Mouse (Mus musculus) frontal cortex, postnatal 14 days (tissue): Measurements from ENCODE around the gene Tmem156.

Experiments
- DNase-seq, 2 experiments: peaks; one replicate each; pipeline ENCODE4 v3.0.0; 2022; ENCODE audit warnings: low spot score in 2 of 2

Tmem156 gene

DNA sequence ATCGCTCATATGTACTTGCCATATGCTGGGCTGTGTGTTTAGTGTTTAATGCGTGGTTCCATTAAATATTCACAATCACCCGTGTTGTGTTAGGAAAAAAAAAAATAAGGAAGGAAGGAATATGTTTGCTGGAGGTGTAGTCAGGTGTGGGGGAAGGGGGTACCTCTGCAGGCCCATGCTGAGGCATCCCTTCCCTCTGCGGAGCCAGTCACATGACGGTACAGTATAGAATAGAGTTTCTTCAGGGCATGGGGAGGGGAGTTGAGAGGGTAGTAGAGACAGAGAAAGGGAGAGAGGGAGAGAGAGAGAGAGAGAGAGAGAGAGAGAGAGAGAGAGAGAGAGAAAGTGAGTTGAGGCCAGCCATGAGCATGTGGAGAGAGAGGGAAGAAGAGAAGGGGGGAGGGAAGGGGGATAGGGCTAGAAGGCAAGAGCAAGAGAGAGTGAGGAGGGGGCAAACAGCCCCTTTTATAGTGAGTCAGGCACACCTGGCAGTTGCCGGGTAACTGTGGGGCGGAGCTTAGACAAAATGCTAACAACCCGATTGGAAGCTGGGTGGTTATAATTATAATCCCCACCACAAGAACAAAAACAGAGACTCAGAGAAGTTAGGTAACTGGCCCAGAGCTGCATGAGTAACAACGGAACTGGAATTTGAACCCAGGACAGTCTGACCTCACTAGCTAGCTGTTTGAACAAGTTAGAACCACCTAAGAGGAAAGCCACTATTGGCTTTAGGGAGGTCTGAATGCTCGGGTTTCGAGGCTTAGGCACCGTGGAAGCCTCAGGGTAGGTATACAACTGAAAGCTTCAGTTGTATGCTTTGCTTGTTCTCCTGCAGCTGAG lies 45.3 kb downstream of the Tmem156 start:
- no peak for DNase-seq

- no peak for DNase-seq
Observed at GRCm38 (mm10) chr5:65045642-65046370, 46.1 kb downstream of the Tmem156 start.

GRCm38 (mm10) chr5:65043407-65043895 lies 48.5 kb downstream of the Tmem156 start:
- no peak for DNase-seq

DNA sequence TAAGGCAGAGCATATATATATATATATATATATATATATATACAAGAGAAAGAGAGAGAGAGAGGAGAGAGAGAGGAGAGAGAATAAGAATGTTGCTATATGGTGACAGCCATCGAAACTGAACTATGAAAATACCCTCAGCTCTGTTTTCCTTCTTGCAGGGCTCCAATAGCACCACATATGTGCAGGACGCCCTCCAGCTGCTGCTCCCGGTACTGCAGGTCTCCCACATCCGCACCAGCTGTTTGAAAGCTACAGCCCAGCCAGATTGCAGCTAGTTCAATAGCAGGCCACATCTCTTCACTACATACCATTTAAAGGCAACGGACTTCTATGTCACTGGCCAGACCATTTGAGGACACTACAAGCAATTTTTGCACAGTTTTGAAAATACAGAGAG lies 51.5 kb downstream of the Tmem156 start:
- DNase-seq = no peak

DNA sequence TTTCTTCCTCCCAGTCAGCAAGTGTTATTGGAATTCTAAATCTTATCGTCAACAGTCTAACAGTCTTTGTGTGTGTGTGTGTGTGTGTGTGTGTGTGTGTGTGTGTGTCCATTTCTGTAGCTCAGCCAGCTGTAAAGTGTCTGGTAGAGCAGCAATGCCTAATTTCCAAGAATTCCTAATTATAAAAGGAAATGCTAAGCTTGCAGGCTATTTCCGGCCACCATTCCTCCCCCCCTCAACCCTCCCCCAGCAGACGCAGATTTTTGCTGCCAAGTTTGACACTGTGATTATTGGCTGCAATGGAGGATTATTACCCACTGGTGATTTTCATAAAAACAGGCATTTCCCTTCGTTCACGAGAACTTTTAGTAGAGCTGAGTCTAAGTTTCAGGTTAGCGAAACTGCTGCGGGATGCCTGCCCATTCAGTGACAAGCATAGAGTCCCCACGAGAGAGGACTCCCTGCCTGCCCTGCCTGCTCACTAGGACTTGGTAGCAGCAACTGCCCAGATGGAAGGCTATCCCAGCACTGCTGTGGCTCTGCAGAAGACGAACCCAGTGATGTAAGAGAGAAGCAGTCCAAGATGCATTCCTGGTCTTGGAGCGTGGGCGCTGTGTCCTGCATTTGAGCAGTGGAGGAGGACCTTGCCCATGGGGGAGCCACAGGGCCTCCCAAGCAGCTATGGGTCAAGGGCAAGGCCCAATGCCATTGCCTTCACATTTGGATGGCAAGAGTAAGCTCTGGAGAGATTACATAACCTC lies 52.9 kb downstream of the Tmem156 start:
- DNase-seq = peak in 1 of 2 experiments; percentile 13

DNA sequence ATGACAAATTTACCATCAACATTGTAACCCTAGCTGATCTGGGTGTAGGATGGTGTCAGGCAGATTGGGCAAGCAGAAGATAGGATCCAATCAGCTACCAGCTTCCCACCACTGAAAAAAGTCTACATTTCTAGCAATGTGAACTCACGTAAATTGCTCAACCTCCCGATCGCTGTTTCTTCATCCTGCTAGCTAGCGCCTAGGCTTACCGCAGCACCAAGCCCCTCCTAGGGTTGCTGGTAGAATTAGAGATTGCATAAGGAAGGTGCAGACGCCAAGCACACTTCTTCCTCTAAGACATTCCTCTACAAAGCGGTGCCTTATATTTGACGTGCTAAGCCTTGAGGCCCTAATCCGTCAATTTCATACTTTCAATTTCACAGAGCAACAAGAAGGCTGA lies 53.6 kb downstream of the Tmem156 start:
- DNase-seq = no peak

- peak in 1 of 2 experiments; percentile 22 for DNase-seq
Observed at GRCm38 (mm10) chr5:65036597-65036996, 55.3 kb downstream of the Tmem156 start.

GRCm38 (mm10) chr5:65028019-65028418 lies 63.9 kb downstream of the Tmem156 start:
- DNase-seq = no peak

DNA sequence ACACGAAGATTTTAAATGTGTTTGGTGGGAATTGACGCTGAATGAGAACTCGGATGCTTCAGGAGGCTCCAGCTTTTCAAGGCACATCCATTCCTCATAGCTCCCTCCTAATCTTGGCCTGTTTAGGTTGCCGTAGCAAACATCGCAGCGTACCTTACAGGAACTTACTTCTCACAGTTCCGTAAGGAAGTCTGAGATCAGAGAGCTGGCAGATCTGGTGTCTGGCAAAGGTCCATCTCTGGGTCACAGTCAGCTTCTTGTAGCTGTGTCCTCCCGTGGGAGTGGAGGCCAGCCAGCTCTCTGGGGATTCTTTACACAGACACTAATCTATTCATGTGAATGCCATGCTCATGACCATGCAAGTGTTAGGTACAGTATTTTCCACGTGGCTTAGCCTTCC lies 65.2 kb downstream of the Tmem156 start:
- DNase-seq = no peak

DNA sequence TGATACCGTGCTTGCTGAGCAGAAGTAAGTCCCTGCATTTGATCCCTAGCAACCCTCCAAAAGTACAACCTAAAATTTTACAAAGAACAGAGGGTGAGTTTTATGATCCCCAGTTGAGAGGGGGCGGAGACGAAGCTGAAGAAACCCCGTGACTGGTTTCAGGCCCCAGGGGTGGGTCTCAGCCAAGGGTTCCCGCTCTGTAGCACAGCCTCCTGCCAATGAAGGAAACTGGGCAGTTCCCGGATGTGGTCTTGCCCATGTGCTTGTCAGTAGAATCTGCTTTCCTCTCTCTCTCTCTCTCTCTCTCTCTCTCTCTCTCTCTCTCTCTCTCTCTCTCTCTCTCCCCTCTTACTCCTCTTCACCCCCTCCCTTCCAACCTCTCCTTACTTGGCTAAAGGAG lies 66.0 kb downstream of the Tmem156 start:
- no peak for DNase-seq

DNA sequence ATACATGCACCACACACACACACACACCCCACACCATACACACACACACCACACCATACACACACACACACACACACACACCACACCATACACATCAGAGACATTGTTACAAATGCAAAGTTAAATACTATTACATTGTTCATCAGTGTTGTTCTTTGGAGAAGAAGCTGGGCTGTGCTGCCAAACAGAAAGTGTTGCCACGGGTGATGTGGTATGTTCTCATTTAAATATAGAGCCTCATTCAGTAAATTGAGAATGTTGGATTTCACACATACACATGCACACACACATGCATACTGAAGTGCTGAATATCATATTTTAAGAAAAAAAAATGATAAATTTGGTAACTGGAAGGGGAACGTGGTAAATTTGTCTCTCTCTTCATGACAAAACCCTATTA lies 67.3 kb downstream of the Tmem156 start:
- no peak for DNase-seq

- no peak for DNase-seq
Observed at GRCm38 (mm10) chr5:65022006-65022405, 69.9 kb downstream of the Tmem156 start.

GRCm38 (mm10) chr5:65019823-65020222 lies 72.1 kb downstream of the Tmem156 start:
- no peak for DNase-seq

- DNase-seq = no peak
Observed at GRCm38 (mm10) chr5:65019109-65019508, 72.8 kb downstream of the Tmem156 start.

- no peak for DNase-seq
Observed at GRCm38 (mm10) chr5:65015508-65015907, 76.4 kb downstream of the Tmem156 start.

GRCm38 (mm10) chr5:65011901-65012573 lies 79.9 kb downstream of the Tmem156 start:
- DNase-seq = no peak

DNA sequence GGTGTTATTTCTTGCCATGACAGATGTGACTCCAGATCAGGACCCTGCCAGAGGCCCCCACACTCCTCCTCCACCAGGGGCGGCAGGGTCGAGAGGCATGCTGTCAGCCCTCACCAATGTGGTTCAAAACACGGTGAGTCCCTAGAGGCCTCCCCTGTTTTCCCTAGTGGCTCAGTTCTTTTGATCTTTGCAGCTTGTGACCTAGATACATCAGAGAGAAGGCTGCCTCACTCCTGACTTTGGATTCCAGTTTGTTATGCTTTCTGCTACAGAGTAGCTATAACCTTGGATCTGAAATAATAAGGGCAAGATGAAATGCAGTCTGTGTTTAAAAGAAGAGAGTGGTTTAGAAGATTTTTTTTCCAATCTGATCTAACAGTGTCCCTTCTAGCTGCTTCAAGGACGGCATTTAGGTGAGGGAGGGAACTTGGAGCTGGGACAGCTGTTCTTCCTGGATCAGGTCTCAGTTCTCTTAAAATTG lies 85.9 kb downstream of the Tmem156 start:
- no peak for DNase-seq

DNA sequence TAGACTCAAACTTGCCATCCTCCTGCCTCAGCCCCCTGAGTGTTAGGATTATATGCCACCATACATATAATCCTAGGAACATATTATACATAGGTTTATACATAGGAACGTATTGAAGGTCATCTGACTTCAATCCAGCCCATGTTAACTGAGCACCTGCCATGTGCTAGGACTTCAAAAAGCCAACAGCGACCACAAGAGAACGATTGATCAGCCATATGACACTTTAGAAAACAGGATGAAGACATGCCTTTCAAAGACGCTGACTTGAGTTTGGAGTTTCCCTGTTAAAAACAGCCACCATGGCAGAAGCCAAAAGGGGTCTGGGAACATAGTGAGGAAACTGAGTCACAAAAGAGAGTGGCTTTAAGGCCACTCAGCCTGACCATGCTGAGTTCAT lies 86.7 kb downstream of the Tmem156 start:
- no peak for DNase-seq
